Mouse (Mus musculus): ENCODE measurements around the gene Cyp8b1. TPM values are rescaled to one million over a fixed set of nuclear protein-coding genes. Genes with fewer than 3 reads are reported as not detected.

Gene Cyp8b1
- polyA plus RNA-seq, 1 experiment from 2014 or later: not detected

DNA sequence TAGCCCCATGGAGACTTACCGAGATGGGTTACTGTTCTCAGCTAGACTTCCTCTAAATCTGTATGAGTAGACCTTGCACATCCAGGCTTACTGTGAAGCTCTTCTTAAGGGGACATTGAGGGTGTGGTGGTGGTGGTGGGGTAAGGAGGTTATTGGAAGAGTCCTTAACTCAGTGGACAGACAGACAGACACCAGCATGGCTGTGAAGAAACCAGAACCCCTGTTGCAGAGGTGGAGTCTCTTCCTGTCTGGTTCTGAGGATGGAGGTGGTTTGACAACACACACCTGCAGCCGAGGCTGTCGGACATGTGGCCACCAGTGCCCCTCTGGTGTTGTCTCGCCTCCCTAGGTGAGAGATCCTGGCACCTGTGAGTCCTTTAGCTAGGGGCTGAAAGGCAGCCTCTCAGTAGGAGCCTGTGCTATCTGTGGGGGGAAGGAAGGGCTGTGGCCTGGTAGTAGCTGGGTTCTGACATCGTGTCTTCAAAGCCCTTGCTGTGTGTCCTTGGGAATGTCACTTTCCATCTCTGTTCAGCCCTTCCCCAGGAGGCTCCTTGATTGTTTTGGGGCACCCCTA, 15.7 kb downstream of the Cyp8b1 start:
- Histone ChIP-seq H3K9ac (ENCODE audit: low read depth, low read length) (no peak overlapping the region), H3K4me2 (ENCODE audit: low read length) (no peak overlapping the region), H3K4me3 (ENCODE audit: low read depth, low read length) (no peak overlapping the region), H3K27me3 (ENCODE audit: control insufficient read depth, insufficient read depth, low read depth, low read length) (no peaks in the 10 kb centered on the region), H3K9me3 (replicated peaks; ENCODE audit: control insufficient read depth, low read length, poor library complexity, severe bottlenecking) (no peaks in the 10 kb centered on the region), H3K36me3 (ENCODE audit: control insufficient read depth, insufficient read depth, low read length) (no peaks in the 10 kb centered on the region), H3K27ac (ENCODE audit: low read length) (no peak overlapping the region), H3K4me1 (ENCODE audit: control insufficient read depth, insufficient read depth, low read length) (no peaks in the 10 kb centered on the region)
- WGBS: 84% methylated on average over 5 of the region's 5 CpGs
- no peak for ATAC-seq

- no peak overlapping the region for H3K27ac ChIP-seq (ENCODE audit: low read length)
These were observed 16.8 kb downstream of the Cyp8b1 start for GRCm38 (mm10) chr9:121899306-121899705.

DNA sequence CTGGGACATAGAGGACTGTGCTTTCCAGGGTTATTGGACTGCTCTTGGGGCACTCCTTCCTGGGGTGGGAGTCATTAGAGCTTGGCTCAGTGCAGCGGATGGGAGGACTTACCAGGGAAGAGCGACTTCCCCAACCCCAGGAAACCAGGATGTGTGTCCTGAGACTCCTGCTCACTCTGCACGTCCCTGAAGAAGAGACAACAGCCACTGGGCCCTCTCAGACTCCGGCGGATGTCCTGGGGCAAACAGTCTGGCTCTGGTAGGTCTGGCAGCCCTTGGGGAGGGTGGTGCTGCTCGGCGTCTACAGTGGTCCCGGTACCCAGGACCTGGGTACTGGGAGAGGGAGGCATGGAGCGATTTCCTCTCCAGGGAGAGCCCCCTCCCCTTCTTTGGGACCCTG, 17.9 kb downstream of the Cyp8b1 start, which contains the start of gene Ackr2:
Gene Ackr2 (plus strand): TSS at position 111 of the 400 bp plus-strand sequence.
- H3K4me2 ChIP-seq (ENCODE audit: low read length): no peak within 1 kb of the TSS
- no peaks in the 10 kb centered on the region for H3K36me3 ChIP-seq (ENCODE audit: control insufficient read depth, insufficient read depth, low read length)
- no peaks in the 10 kb centered on the region for H3K27me3 ChIP-seq (ENCODE audit: control insufficient read depth, insufficient read depth, low read depth, low read length)
- no peak within 1 kb of the TSS for H3K9ac ChIP-seq (ENCODE audit: low read depth, low read length)
- H3K4me1 ChIP-seq (ENCODE audit: control insufficient read depth, insufficient read depth, low read length): no peaks in the 10 kb centered on the region
- no peak for ATAC-seq
- no peak within 1 kb of the TSS for H3K4me3 ChIP-seq (ENCODE audit: low read depth, low read length)
- 83% methylated on average over 9 of the region's 9 CpGs for WGBS
- no peak within 1 kb of the TSS for H3K27ac ChIP-seq (ENCODE audit: low read length)
- no peaks in the 10 kb centered on the region for H3K9me3 ChIP-seq (replicated peaks; ENCODE audit: control insufficient read depth, low read length, poor library complexity, severe bottlenecking)

More at GRCm38 (mm10) chr9:121899306-121899705, 16.8 kb downstream of the Cyp8b1 start:
- no peak for ATAC-seq
- Histone ChIP-seq H3K9ac (ENCODE audit: low read depth, low read length) (no peak overlapping the region), H3K9me3 (replicated peaks; ENCODE audit: control insufficient read depth, low read length, poor library complexity, severe bottlenecking) (no peaks in the 10 kb centered on the region), H3K4me1 (ENCODE audit: control insufficient read depth, insufficient read depth, low read length) (no peaks in the 10 kb centered on the region), H3K4me2 (ENCODE audit: low read length) (no peak overlapping the region), H3K36me3 (ENCODE audit: control insufficient read depth, insufficient read depth, low read length) (no peaks in the 10 kb centered on the region), H3K27me3 (ENCODE audit: control insufficient read depth, insufficient read depth, low read depth, low read length) (no peaks in the 10 kb centered on the region), H3K4me3 (ENCODE audit: low read depth, low read length) (no peak overlapping the region)
- WGBS: 78% methylated on average over 6 of the region's 6 CpGs

DNA sequence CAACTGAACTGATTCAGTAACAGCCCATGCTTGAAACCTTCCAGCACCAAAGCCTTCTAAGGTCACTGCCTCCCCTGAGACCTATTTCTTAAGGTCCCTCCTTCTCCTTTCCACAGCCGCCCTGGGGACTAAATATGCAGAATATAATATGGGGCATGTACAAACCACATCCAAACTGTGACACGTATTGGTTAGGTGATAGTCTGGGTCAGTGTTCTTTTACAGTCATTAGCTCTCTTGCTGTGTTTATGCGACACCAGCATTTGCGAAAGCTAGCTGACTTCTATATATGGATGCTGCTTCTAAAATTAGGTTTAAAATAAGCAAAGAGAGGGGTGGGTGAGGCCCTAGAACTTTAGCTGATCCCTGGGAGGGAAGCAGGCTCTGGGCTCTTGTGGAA, 19.3 kb downstream of the Cyp8b1 start:
- Histone ChIP-seq H3K4me3 (ENCODE audit: low read depth, low read length) (no peak overlapping the region), H3K9ac (ENCODE audit: low read depth, low read length) (no peak overlapping the region), H3K27me3 (ENCODE audit: control insufficient read depth, insufficient read depth, low read depth, low read length) (no peaks in the 10 kb centered on the region), H3K27ac (ENCODE audit: low read length) (no peak overlapping the region), H3K4me1 (ENCODE audit: control insufficient read depth, insufficient read depth, low read length) (no peaks in the 10 kb centered on the region), H3K9me3 (replicated peaks; ENCODE audit: control insufficient read depth, low read length, poor library complexity, severe bottlenecking) (no peaks in the 10 kb centered on the region), H3K36me3 (ENCODE audit: control insufficient read depth, insufficient read depth, low read length) (no peaks in the 10 kb centered on the region), H3K4me2 (ENCODE audit: low read length) (no peak overlapping the region)
- 87% methylated on average over 4 of the region's 4 CpGs for WGBS
- no peak for ATAC-seq

GRCm38 (mm10) chr9:121895392-121895993, 20.6 kb downstream of the Cyp8b1 start:
- WGBS: 83% methylated on average over 7 of the region's 7 CpGs
- Histone ChIP-seq H3K4me1 (ENCODE audit: control insufficient read depth, insufficient read depth, low read length) (no peaks in the 10 kb centered on the region), H3K27ac (ENCODE audit: low read length) (no peak overlapping the region), H3K4me2 (ENCODE audit: low read length) (no peak overlapping the region), H3K4me3 (ENCODE audit: low read depth, low read length) (no peak overlapping the region), H3K9ac (ENCODE audit: low read depth, low read length) (no peak overlapping the region), H3K9me3 (replicated peaks; ENCODE audit: control insufficient read depth, low read length, poor library complexity, severe bottlenecking) (no peaks in the 10 kb centered on the region), H3K36me3 (ENCODE audit: control insufficient read depth, insufficient read depth, low read length) (no peaks in the 10 kb centered on the region), H3K27me3 (ENCODE audit: control insufficient read depth, insufficient read depth, low read depth, low read length) (no peaks in the 10 kb centered on the region)
- ATAC-seq: no peak

- WGBS: 58% methylated on average over 7 of the region's 7 CpGs
- Histone ChIP-seq H3K9me3 (replicated peaks; ENCODE audit: control insufficient read depth, low read length, poor library complexity, severe bottlenecking) (no peaks in the 10 kb centered on the region), H3K27me3 (ENCODE audit: control insufficient read depth, insufficient read depth, low read depth, low read length) (no peaks in the 10 kb centered on the region), H3K27ac (ENCODE audit: low read length) (no peak overlapping the region), H3K36me3 (ENCODE audit: control insufficient read depth, insufficient read depth, low read length) (no peaks in the 10 kb centered on the region), H3K4me1 (ENCODE audit: control insufficient read depth, insufficient read depth, low read length) (no peaks in the 10 kb centered on the region), H3K4me3 (ENCODE audit: low read depth, low read length) (no peak overlapping the region), H3K9ac (ENCODE audit: low read depth, low read length) (no peak overlapping the region), H3K4me2 (ENCODE audit: low read length) (no peak overlapping the region)
- ATAC-seq: no peak
These were observed 21.7 kb downstream of the Cyp8b1 start for GRCm38 (mm10) chr9:121894447-121894846.

DNA sequence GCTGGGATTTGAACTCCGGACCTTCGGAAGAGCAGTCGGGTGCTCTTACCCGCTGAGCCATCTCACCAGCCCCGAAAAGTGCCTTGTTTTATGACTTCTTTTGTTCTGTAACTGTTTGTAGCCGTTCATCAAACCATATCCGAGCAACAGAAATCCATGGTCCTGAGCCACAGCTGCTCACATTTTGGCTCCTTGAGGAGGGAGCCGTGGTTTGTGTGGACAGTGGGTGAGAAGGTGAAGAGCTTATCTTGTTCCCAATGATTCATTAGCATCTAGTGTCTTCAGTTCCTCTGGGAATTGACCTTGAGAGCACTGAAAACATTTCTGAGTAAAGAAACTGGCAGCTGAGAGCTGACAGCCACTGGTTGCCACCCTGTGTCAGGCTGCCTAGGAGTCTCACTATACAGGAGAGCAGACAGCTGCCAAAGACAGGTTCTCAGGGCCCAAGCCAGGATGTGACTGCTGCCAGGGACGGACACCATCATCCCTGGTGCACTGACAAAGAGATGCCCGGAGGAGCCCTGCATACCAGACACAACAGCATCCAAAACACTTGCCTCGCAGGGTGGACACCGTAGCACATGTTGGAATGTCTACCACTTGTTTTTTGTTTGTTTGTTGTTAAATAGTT, 23.9 kb downstream of the Cyp8b1 start:
- Histone ChIP-seq H3K9me3 (replicated peaks; ENCODE audit: control insufficient read depth, low read length, poor library complexity, severe bottlenecking) (no peaks in the 10 kb centered on the region), H3K4me1 (ENCODE audit: control insufficient read depth, insufficient read depth, low read length) (no peaks in the 10 kb centered on the region), H3K9ac (ENCODE audit: low read depth, low read length) (no peak overlapping the region), H3K27ac (ENCODE audit: low read length) (no peak overlapping the region), H3K36me3 (ENCODE audit: control insufficient read depth, insufficient read depth, low read length) (no peaks in the 10 kb centered on the region), H3K4me2 (ENCODE audit: low read length) (no peak overlapping the region), H3K27me3 (ENCODE audit: control insufficient read depth, insufficient read depth, low read depth, low read length) (no peaks in the 10 kb centered on the region), H3K4me3 (ENCODE audit: low read depth, low read length) (no peak overlapping the region)
- 90% methylated on average over 12 of the region's 12 CpGs for WGBS
- ATAC-seq: no peak

GRCm38 (mm10) chr9:121891301-121891700, 24.8 kb downstream of the Cyp8b1 start:
- no peak overlapping the region for H3K9ac ChIP-seq (ENCODE audit: low read depth, low read length)
- no peaks in the 10 kb centered on the region for H3K4me1 ChIP-seq (ENCODE audit: control insufficient read depth, insufficient read depth, low read length)
- ATAC-seq: no peak
- no peaks in the 10 kb centered on the region for H3K36me3 ChIP-seq (ENCODE audit: control insufficient read depth, insufficient read depth, low read length)
- H3K4me3 ChIP-seq (ENCODE audit: low read depth, low read length): no peak overlapping the region
- no peaks in the 10 kb centered on the region for H3K27me3 ChIP-seq (ENCODE audit: control insufficient read depth, insufficient read depth, low read depth, low read length)
- no peaks in the 10 kb centered on the region for H3K9me3 ChIP-seq (replicated peaks; ENCODE audit: control insufficient read depth, low read length, poor library complexity, severe bottlenecking)
- no peak overlapping the region for H3K4me2 ChIP-seq (ENCODE audit: low read length)
- 88% methylated on average over 9 of the region's 9 CpGs for WGBS
- H3K27ac ChIP-seq (ENCODE audit: low read length): no peak overlapping the region

DNA sequence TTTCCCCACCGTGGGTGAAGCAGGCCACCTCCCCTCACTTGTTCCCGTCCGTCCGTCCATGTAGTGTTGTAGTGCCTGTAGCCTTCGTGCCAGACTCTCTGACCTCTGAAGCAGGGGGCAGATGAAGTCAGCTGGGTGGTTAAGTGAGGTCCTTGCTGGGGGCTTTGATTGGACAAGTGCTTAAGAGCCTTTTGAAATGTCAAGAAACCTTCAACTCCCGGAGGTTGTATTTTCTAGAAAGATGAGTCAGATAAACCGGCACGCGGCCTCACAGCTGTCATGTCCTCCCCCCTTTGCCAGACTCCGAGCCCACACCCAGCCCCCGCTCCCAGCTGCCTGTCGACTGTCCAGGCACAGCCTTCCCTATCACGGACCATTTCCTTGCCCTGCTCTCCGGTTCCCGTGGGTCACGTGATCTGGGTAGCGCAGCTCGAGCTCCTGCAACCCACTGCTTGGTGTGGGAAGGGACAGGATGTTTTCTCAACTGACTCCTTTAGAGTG, 25.6 kb downstream of the Cyp8b1 start:
- WGBS: 42% methylated on average over 18 of the region's 18 CpGs
- H3K9me3 ChIP-seq (replicated peaks; ENCODE audit: control insufficient read depth, low read length, poor library complexity, severe bottlenecking): no peaks in the 10 kb centered on the region
- H3K27ac ChIP-seq (ENCODE audit: low read length): no peak overlapping the region
- no peaks in the 10 kb centered on the region for H3K36me3 ChIP-seq (ENCODE audit: control insufficient read depth, insufficient read depth, low read length)
- no peak for ATAC-seq
- H3K4me2 ChIP-seq (ENCODE audit: low read length): no peak overlapping the region
- no peak overlapping the region for H3K4me3 ChIP-seq (ENCODE audit: low read depth, low read length)
- no peaks in the 10 kb centered on the region for H3K4me1 ChIP-seq (ENCODE audit: control insufficient read depth, insufficient read depth, low read length)
- no peaks in the 10 kb centered on the region for H3K27me3 ChIP-seq (ENCODE audit: control insufficient read depth, insufficient read depth, low read depth, low read length)
- 0 out of 2 replicates have a peak overlapping the region, but pooled peaks have one; percentile 11 for H3K9ac ChIP-seq (ENCODE audit: low read depth, low read length)

Data from midbrain, embryonic 16.5 days (tissue).